Mouse (Mus musculus) forebrain, embryonic 10.5 days (tissue): ENCODE data around the gene Des. TPM values are rescaled to one million over a fixed set of nuclear protein-coding genes. Genes with fewer than 3 reads are reported as not detected.

Experiments used
- polyA plus RNA-seq: library from polyadenylated mRNA; unstranded; fragments of >200 nt; fragmentation: Nextera tagmentation; extraction: Ambion mirVana; gene quantifications from 2 replicates; pipeline ENCODE4 v1.2.1, GENCODE M21; 2016

Gene Des
- polyA plus RNA-seq, 1 experiment from 2014 or later: 2.6 TPM

Other genes starting within 250 kb of the Des start
- 12.2 and 12.4 TPM in 2 replicates for gene Nhej1, start 235.1 kb upstream of the Des start, polyA plus RNA-seq
- not detected in 2 replicates for gene Slc23a3, start 226.4 kb upstream of the Des start, polyA plus RNA-seq
- gene Cnppd1, start 217.6 kb upstream of the Des start, polyA plus RNA-seq: 41.0 and 43.6 TPM in 2 replicates
- gene Retreg2, start 217.6 kb upstream of the Des start, polyA plus RNA-seq: 42.0 and 42.7 TPM in 2 replicates
- gene Zfand2b, start 191.7 kb upstream of the Des start, polyA plus RNA-seq: 26.8 and 29.0 TPM in 2 replicates
- gene Abcb6, start 179.9 kb upstream of the Des start, polyA plus RNA-seq: 41.9 and 45.4 TPM in 2 replicates
- 20.9 and 24.1 TPM in 2 replicates for gene Ankzf1, start 168.2 kb upstream of the Des start, polyA plus RNA-seq
- gene Atg9a, start 168.1 kb upstream of the Des start, polyA plus RNA-seq: 17.4 and 19.2 TPM in 2 replicates
- gene Glb1l, start 149.5 kb upstream of the Des start, polyA plus RNA-seq: 14.4 and 15.3 TPM in 2 replicates
- 151 and 153 TPM in 2 replicates for gene Stk16, start 149.5 kb upstream of the Des start, polyA plus RNA-seq
- 11.0 and 13.7 TPM in 2 replicates for gene Tuba4a, start 140.5 kb upstream of the Des start, polyA plus RNA-seq
- gene A630095N17Rik, start 128.2 kb upstream of the Des start, polyA plus RNA-seq: not detected in 2 replicates
- gene Dnajb2, start 123.9 kb upstream of the Des start, polyA plus RNA-seq: 28.0 and 28.6 TPM in 2 replicates
- 1.5 and 1.6 TPM in 2 replicates for gene Ptprn, start 95.8 kb upstream of the Des start, polyA plus RNA-seq
- 2.6 and 3.4 TPM in 2 replicates for gene Resp18, start 81.9 kb upstream of the Des start, polyA plus RNA-seq
- gene Dnpep, start 42.3 kb upstream of the Des start, polyA plus RNA-seq: 124 and 126 TPM in 2 replicates
- 23.2 and 29.3 TPM in 2 replicates for gene Speg, start 15.0 kb downstream of the Des start, polyA plus RNA-seq
- gene Gmppa, start 75.6 kb downstream of the Des start, polyA plus RNA-seq: 55.9 and 60.1 TPM in 2 replicates
- gene Asic4, start 90.1 kb downstream of the Des start, polyA plus RNA-seq: 3.1 and 3.4 TPM in 2 replicates
- gene Chpf, start 119.0 kb downstream of the Des start, polyA plus RNA-seq: 20.1 and 20.5 TPM in 2 replicates
- gene Tmem198, start 119.2 kb downstream of the Des start, polyA plus RNA-seq: 4.5 and 6.1 TPM in 2 replicates
- gene Obsl1, start 146.1 kb downstream of the Des start, polyA plus RNA-seq: 34.5 and 35.8 TPM in 2 replicates
- gene Inha, start 146.7 kb downstream of the Des start, polyA plus RNA-seq: 2.7 and 2.9 TPM in 2 replicates
- gene Stk11ip, start 161.2 kb downstream of the Des start, polyA plus RNA-seq: 33.2 and 33.5 TPM in 2 replicates
- 13.6 and 15.0 TPM in 2 replicates for gene Slc4a3, start 185.9 kb downstream of the Des start, polyA plus RNA-seq